Mouse (Mus musculus): ENCODE measurements around the gene Cdc42ep5.
A peak's percentile ranks its signal among the peaks of the same experiment; 100 is the strongest.
"Not testable (repeated sequence)": the region's sequence is repeated elsewhere in the genome, so short reads cannot be mapped to it uniquely, and the experiment has no call there.

The Cdc42ep5 gene

DNA sequence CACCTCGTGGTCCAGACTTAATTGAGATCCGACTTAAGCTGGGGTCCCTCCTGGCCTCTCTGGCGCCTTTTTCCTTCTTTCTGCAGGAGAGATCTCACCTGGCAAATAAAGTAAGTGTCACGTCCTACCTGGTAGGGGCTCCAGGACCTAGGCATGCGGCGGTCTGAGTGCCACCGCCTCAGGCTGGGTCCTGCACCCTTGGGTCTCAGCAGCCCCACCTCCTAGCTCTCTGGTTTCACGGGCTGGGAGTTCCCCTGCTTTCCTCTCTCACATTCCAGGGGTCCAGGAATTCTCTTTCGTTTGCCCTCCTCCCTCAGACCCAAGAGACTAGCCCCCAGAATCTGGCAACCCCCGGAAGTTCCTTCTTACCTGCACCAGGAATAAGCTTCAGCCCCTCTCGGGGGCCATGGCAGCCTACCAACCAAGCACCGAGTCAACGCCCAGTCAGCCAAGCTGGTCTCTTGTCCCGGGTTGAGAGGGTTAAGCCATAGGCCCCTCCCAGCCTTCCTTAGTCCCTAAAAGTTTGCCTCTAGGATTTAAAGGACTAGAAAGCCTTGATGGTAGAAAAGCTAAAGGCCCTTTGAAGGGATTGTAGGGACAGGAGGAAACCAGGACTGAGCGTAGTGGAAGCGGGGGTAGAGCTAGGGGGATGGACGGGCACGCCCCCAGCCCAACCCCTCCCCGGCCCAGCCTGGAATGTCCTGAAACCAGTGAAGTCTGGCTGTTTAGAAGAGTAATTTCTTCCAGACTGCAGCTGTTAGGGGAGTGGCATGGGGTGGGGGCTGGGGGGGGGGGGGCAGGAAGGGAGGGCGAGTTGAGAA lies at the start of gene Cdc42ep5:
Cdc42ep5 (minus strand) TSS at position 771 of the 821 bp plus-strand sequence.
- peak; percentile 76 for DNase-seq (ENCODE audit: low spot score)

DNA sequence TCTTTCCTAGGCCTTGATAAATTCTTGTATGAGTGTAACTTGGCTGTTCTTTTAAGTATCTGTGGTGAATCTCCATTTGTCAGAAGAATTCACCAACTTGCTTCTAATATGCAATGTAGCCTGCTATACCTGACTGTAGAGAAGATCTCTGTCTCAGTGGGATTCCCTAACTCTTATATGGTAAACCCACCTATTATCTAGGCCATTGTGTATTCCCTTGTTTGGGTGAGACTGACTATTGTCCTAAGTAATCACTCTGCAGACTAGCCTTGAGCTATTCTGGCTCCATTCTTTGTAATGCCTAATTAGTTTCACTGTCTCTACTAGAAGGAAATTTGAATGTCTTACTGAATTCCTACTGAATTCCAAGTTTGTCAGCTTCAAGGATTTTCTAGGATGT lies 48.8 kb upstream of the Cdc42ep5 start:
- DNase-seq (ENCODE audit: low spot score), result not testable (repeated sequence)

DNA sequence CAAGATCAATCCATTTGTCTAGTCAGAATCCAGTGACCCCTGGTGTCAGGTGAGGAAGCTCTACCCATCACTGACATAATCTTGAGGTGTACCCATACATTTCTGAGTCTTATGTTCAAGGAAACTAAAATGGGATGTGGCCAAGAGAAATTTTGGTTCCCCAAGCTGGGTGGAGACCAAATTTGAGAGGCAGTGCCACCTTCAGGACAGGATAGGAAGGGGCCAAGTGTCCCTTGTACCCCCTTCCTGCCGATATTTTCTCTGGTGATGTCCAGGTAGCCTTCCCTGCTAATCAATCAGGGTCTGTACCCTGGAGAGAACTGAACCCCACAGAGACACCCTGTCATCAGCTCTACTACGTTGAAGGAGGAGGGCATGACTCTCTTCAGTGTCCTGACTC lies 44.0 kb upstream of the Cdc42ep5 start:
- no peak for DNase-seq (ENCODE audit: low spot score)

DNA sequence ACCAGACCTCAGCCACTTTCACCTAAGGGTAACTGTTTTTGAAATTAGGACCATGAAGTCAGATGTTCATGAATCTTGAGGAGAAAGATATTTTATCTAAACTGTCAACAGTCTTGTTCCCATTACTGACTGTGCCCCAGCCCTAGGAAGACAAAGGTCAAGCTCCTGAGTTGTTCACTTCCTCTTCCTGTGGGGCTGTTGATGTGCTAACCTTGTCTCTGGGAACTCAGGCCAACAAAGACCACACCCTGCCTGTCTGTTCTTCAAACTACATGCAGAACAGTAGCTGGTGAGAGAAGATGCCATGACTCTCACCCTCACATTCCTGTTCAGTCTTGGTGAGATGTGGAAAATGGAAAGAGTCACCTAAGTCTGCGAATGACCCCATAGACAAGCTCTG lies 42.5 kb upstream of the Cdc42ep5 start:
- DNase-seq (ENCODE audit: low spot score), result no peak

DNA sequence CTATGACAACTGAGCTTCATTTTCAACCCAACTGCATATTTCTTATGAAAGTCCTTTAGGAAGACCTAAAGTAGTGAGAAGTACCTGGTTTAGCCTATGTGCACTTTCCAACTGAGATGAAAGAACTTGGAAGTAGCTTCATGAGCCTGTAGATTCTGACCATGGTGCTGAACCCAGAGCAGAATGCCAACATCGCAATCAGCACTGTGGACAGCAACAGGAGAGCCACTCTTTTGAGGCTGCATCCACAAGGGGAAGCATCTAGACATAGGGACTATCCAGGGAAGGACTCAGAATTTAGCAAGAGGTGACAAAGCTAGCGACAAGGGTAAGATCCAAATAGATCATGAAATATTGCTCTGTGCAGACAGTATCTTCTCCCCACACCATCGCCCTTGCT lies 13.8 kb upstream of the Cdc42ep5 start:
- peak; percentile 54 for DNase-seq (ENCODE audit: low spot score)

DNA sequence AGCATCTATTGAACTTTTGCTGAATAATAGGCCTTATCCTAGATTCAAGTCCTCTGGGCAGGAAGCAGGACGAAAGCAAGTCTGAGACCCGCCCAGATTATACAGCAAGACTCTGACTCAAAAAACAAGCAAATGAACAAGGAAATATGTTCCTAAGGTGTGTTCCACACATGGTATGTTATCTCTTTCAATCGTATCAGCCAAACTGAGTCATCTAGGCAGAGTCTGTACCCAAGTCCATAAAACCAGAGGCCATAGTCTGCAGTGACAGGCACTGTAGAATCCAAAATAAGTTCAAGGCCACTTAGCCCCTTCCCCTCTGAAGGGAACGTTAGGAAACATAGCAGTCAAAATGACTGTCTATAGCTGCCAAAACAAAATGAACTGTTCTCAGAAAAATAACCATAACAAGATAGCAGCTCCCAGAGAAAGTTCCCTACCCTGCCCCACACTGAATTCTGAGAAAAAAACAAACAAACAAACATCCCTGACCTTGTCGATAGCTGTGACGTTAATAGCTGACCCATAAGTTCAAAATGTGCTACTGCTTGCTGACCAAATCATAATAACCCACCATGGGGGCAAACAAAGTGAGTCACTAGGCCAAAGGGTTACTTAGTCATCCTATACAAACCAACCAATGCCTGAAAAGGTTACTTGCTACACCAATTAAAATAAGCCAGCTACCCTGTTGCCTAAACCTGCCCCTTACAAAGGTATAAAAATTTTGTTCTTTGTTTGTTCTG lies 5.7 kb upstream of the Cdc42ep5 start:
- DNase-seq (ENCODE audit: low spot score), result no peak

- peak; percentile 81 for DNase-seq (ENCODE audit: low spot score)
Observed at GRCm38 (mm10) chr7:4167098-4167497, 2.4 kb upstream of the Cdc42ep5 start.

DNA sequence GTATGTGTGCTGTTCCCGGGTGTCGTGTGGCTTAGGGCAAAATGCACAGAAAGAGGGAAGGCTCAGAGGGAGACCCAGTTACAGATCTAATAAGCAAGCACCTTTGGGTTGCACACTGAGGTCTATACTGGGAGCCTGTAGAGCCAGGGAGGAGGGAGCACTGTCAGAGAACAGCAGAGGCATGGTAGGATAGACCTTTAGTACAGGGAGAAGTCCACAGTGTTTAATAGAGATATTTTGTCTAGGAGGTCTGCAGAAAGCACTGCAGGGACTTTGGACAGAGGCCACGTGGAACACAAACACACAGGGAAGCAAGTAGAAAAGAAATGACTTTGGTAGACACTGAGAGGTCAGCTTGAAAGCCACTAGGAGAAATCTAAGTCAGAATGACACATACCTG lies 626 bp upstream of the Cdc42ep5 start:
- DNase-seq (ENCODE audit: low spot score), result no peak

DNA sequence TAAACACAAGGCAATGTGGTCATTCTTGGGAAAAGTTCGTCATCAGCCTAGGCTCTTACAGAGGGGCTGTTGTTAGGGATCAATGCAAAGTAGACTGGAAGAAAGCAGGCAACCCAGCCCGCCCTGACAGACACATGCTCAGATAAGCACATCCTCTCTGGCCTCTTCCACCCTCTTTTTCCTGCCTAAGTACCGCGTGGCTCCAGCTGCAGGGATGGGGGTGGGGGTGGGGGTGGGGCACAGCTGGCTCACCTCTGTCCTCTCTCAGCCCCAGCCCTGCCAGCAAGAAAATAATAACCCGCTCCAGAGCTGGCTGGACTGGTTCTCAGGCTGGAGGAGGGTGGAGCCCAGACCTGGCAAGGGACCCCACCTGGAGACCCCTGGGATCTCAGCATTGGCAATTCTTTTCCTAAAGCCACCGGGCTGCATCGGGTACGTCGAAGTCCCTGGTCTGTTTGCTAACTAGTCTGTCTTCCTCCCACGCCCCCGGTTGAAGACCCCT lies 1.0 kb downstream of the Cdc42ep5 start:
- DNase-seq (ENCODE audit: low spot score), result no peak

DNA sequence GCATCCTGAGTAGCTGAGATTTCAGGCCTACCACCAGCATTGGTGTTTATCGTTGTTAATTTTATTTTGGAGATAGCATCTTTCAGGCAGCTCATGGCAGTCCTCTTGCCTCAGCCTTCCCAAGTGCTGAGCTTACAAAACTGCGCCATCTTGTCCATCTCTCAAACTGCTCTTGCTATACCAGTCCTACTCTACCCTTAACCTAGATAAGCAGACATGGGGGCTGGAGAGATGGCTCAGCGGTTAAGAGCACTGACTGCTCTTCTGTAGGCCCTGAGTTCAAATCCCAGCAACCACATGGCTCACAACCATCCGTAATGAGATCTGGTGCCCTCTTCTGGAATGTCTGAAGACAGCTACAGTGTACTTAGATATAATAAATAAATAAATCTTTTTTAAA lies 3.1 kb downstream of the Cdc42ep5 start:
- DNase-seq (ENCODE audit: low spot score), result not testable (repeated sequence)

DNA sequence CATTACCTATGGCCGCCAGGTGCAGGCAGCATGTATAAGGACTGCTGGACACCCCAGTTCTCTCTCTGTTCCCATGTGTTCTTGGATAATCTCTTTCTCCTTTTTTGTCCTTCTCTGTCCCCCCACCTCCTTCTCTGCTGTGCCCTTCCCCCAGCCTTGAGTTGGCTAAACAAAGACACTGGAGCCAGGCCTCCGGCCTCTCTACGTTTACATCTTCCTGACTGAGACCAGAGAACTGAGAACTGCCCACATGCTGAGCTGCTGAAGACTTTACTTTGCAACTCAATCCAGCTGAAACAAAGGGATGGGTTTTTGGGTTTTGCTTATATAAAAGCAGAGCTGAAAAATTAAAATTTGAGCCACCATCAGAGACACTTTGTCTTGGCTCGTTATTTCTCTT lies 9.7 kb downstream of the Cdc42ep5 start:
- no peak for DNase-seq (ENCODE audit: low spot score)

DNA sequence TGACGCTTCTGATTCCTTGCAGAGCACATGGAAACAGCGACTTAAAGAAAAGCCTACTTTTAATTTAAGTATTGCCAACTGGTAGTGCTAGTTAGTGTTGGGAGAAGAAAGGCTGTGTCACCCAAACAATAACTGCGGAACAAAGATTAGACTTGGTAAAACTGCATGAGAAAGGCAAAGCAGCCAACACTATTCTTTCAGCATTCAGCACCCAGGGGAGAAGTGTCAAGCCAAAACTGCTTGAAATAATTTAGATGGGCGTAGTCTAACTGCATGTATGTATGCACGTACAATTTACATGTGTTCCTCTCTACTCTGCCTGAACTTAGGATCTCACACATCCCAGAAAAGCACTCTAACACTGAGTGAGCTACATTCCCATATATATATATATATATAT lies 10.3 kb downstream of the Cdc42ep5 start:
- no peak for DNase-seq (ENCODE audit: low spot score)

- no peak for DNase-seq (ENCODE audit: low spot score)
Observed at GRCm38 (mm10) chr7:4151241-4151640, 13.4 kb downstream of the Cdc42ep5 start.

DNA sequence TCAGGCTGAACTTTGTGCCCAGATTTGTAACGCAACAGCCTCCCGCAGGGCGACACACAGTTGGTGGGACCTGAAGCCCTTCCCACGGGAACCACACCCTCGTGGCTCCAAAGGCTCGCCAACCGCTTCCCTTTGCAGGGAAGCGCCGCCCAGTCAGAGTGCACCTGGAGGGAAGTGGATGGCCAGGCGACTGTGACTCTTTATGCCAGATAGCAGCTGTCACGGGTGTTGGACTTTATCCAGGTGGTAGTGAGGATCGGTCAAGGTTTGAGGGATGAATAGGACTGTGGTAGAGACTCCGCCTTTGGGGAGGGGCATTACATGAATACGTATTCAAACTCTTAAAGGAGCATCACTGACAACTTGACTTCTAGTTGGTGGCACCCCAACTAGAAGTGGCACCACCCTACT lies 13.8 kb downstream of the Cdc42ep5 start:
- DNase-seq (ENCODE audit: low spot score), result peak; percentile 50

DNA sequence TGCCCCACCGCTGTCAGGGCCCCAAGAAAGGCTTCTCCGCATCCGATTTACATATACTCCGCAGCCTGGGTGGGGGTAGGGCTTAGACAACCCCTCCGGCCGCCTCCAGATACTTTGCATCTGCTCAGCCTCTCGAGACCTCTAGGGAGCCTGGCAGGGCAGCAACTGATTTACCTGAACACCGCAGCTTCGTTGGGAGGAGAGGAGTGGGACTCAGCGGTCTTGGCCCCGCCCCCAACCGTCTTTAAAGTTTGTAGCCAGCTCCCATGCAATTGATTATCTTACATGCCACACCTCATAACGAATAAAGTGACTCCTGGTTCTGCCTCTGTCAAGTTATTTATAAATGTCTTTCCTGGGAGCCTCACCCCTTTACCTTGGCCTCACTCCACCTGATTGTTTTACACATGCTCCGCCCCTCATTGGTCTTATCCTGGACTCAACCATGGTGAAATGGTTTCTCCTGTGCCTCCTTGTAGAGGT lies 14.6 kb downstream of the Cdc42ep5 start, which contains the start of gene Leng9:
Leng9 (minus strand) TSS at position 316 of the 483 bp plus-strand sequence.
- peak; percentile 53 for DNase-seq (ENCODE audit: low spot score)

DNA sequence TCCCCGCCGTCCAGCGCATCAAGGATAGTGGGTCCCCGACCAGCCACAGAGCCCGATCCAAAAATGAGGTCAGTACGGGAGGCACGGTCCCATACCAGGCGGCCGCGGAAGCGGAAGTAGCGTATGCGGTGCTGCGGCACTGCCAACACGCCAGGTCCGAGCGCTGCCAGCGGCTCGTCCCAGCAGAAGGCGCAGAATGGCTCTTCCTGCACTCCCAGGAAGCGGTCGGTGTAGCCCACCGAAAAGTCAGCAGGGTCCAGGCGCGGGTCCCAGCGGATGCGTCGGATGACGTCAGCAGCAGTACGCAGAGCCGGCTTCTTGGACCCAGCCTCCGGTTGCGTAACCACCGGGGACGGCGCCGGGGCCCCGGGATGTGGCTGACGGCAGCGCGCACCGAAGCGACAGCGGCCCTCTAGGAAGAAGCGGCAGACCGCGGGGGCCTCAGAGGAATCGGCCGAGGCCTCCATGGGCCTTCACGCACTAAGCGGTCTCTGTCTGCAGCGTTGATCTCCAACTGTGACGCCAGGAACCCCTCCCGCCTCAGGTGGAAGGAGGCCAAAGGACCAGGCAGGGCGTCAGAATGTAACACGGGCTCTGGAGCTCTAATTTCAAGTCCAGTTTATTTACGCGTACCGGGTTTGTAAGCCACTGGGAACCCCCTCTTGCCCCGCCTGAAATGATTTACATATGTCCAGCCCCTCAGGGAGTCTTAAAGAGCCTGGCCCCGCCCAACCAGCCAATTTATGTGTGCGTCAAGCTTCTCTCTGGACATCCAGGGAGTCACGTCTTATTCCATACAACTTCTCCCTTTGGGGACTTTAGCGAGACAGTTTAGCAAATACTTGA lies 15.2 kb downstream of the Cdc42ep5 start:
- DNase-seq (ENCODE audit: low spot score), result peak; percentile 71

GRCm38 (mm10) chr7:4148341-4149208 lies 16.1 kb downstream of the Cdc42ep5 start:
- DNase-seq (ENCODE audit: low spot score), result no peak

DNA sequence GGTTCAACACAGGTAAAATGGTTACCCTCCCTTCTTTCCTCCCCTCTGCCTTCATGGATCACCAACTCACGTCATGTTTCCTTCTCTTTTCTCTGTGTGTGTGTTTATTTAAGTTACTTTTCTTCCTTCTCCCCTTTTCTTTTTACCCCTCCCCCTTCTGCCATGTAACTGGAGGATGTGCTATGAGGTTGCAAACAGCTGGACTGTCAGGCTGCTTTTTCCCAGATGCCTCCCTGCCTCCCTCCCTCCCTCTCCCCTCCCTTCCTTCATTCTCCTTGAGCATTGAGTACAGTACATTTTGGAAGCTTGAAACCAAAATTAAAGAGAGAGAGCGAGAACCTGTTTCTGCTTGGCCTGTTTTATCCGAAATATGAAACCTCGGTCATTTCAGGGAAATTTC lies 16.8 kb downstream of the Cdc42ep5 start:
- no peak for DNase-seq (ENCODE audit: low spot score)

DNA sequence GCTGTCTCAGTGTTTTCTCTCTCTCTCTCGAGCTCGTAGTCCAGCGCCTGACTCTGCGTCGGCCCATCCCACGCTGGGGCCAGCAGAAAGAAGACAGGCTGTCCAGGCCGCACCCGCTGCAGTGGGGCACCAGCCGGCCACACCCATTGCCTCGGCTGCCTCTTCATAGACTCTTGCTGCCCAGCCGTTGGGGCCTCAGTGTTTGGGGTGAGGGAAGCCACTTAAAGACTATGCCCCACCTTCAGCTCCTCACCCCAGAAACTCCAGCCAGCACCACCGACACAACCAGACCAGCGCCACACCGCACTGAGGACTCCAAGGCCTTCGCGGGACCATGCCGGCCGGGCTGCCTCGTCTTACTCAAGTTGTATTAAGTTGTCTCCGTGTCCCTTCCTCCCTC lies 17.3 kb downstream of the Cdc42ep5 start:
- peak; percentile 14 for DNase-seq (ENCODE audit: low spot score)

DNA sequence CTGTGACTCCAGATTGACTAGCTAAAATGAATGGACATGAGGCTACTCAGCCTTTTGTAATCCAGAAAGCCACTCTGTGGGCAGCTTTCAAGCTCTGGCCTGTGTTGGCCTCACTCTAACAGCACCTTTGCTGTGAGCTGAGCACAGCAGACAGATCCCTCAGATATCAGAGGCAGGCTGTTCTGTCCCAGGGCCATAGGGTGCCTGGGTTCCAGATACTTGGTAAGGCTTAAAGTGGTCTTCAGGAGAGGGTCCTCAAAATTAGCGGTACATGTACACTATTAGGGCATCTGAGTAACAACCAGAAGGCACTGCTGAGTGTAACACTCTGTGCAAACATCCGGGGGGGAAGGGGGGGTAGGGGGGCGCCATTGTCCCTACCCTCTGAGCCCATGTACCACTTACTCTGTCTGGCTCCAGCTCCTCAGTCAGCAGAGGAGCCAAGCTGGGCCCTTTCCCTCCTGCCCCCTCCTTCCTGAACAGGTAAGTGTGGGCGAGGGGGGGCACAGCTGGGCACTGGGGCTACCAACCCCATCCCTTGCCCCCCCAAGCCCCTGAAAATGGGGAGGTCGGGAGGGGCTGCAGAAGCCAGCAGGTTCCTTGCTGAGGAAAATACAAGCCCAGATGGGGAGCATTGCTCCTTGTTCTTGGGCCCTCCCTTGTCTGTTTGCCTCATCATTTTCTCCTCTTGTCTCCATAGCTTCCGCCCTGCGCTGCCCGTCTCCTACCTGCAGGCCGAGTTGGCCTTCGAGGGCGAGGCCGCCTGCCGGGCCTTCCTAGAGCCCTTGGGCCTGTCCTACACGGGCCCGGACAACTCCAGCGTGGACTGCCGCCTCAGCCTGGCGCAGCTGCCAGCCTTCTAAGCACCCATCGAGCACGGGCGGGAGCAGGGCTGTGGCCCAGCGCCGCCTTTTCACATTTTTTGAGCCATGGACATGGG lies 18.1 kb downstream of the Cdc42ep5 start:
- DNase-seq (ENCODE audit: low spot score), result peak; percentile 17

All from testis, postnatal 14 days (tissue).